Mouse (Mus musculus) liver, embryonic 12.5 days (tissue): Measurements from ENCODE around the gene Taf3. TPM values are rescaled to one million over a fixed set of nuclear protein-coding genes. Genes with fewer than 3 reads are reported as not detected.

Experiments used
- ATAC-seq: fragments of 200-750 bp; cut with Nextera tagmentation; 2 replicates; pipeline ENCODE4 v1.8.0; 2017; ENCODE audit warnings: moderate number of reproducible peaks, mild to moderate bottlenecking, moderate library complexity
- H3K27ac ChIP-seq: fragments of 300-500 bp; sonication (generic); 2 replicates; pipeline ENCODE4 v1.5.1; 2016; ENCODE audit warnings: mild to moderate bottlenecking
- H3K27me3 ChIP-seq: fragments of 300-500 bp; sonication (generic); replicated peaks from 2 replicates; pipeline ENCODE4 v1.6.1; 2016; ENCODE audit warnings: mild to moderate bottlenecking, moderate library complexity
- H3K36me3 ChIP-seq: fragments of 300-500 bp; sonication (generic); 2 replicates; pipeline ENCODE4 v1.6.1; 2016; ENCODE audit warnings: mild to moderate bottlenecking, moderate library complexity
- H3K4me1 ChIP-seq: fragments of 300-500 bp; sonication (generic); 2 replicates; pipeline ENCODE4 v1.6.1; 2016
- H3K4me2 ChIP-seq: fragments of 300-500 bp; sonication (generic); 2 replicates; pipeline ENCODE4 v1.6.1; 2016; ENCODE audit warnings: mild to moderate bottlenecking, moderate library complexity
- H3K4me3 ChIP-seq: fragments of 300-500 bp; sonication (generic); 2 replicates; pipeline ENCODE4 v1.5.1; 2016; ENCODE audit warnings: mild to moderate bottlenecking, moderate library complexity
- H3K9ac ChIP-seq: fragments of 300-500 bp; sonication (generic); 2 replicates; pipeline ENCODE4 v1.6.1; 2016; ENCODE audit warnings: mild to moderate bottlenecking, moderate library complexity
- H3K9me3 ChIP-seq: fragments of 300-500 bp; sonication (generic); replicated peaks from 2 replicates; pipeline ENCODE4 v1.6.1; 2016; ENCODE audit warnings: mild to moderate bottlenecking, moderate library complexity
- WGBS: fragments of 180-500 bp; shearing (Covaris S2); methylation state at CpG from one replicate; pipeline ENCODE4 v1.1.7; 2016; ENCODE audit not compliant: insufficient replicate concordance; 5-methylcytosine and 5-hydroxymethylcytosine counted together
- polyA plus RNA-seq: library from polyadenylated mRNA; unstranded; fragments of >200 nt; fragmentation: Nextera tagmentation; extraction: Ambion mirVana; gene quantifications from 2 replicates; pipeline ENCODE4 v1.2.1, GENCODE M21; 2016

Taf3 gene
- polyA plus RNA-seq, 1 experiment from 2014 or later, result 10.0 TPM

DNA sequence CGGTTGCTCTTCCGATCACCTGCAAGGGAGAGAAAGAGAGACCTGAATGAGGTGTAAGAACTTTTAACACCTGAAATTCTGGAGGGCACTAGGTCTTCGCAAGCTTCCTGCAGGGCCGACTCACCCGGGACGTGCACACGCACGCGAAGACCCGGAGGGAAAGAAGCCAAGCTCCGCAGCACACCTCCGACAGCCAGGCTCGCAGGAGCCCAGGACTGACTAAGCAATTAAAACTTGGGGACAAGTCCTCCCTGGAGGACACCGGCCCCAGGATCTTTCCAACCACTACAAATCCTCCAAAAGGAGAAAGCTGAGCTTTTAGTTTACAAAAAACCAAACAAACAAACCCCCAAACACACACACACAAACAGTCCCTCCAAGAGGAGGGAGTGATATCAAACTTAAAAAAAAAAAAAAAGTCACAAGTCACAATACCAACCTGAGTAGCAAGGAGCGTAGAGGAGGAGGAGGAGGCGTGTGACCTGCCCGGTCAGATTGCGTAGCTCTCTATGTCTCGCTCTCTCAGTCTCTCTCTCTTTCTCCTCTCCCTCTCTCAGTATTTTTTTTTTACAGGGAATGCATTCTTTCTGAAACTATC is 170.3 kb downstream of the Taf3 start:
- Histone ChIP-seq H3K27ac (no peak overlapping the region), H3K9ac (no peak overlapping the region)

GRCm38 (mm10) chr2:9877326-9877690 is 171.1 kb downstream of the Taf3 start:
- peak overlapping the region; percentile 85 for H3K4me2 ChIP-seq
- no peaks in the 10 kb centered on the region for H3K9me3 ChIP-seq
- peak overlapping the region; percentile 57 for H3K4me3 ChIP-seq
- no peak overlapping the region for H3K27ac ChIP-seq
- no peaks in the 10 kb centered on the region for H3K36me3 ChIP-seq
- peaks cover 100% of the 10 kb centered on the region for H3K27me3 ChIP-seq
- no peak for ATAC-seq
- peaks cover 30% of the 10 kb centered on the region; the same call in 1 of the 2 replicates for H3K4me1 ChIP-seq
- 0 out of 2 replicates have a peak overlapping the region, but pooled peaks have one; percentile 46 for H3K9ac ChIP-seq
- under 1% methylated on average over 35 of the region's 35 CpGs for whole genome bisulfite sequencing

More for the DNA sequence above, 170.3 kb downstream of the Taf3 start:
- Histone ChIP-seq H3K27me3 (peaks cover 100% of the 10 kb centered on the region), H3K36me3 (no peaks in the 10 kb centered on the region), H3K4me1 (peaks cover 31% of the 10 kb centered on the region; the same call in 1 of the 2 replicates), H3K9me3 (no peaks in the 10 kb centered on the region), H3K4me2 (peak overlapping the region; percentile 85), H3K4me3 (peak overlapping the region; percentile 57)
- no peak for ATAC-seq
- WGBS, result 3% methylated on average over 19 of the region's 19 CpGs

DNA sequence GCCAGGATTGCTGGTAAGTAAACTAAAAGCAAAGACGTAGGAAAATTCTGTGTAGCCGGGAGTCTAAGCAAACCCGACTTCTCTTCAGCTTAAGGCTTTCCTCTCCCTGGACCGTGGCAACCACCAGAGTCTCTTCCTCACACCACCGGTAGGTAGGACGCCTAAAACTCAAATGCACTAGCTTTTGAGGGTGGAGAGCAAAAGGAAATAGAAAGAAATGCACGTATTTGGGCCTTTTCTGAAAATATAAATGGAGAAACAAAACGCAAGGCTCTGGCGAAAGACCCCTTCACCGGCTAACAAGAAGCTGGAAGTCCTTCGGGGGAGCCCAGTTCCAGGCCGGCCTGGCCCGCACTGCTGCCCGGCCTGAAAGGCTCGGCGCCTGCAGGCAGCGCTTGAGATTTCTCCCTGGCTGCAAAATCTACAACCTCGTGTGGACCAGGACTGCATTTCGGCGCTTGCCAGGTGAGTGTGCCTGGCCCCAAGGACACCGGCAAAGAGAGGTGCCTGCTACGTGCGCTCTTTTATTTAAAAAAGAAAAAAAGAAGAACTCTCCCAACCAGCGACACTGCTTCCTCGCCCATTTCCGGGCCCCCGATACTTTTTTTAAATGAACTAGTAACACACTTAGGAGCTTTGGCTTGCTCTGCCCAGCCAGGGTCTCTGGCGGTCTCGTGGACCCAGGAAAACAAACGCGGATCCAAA is 171.6 kb downstream of the Taf3 start:
- Histone ChIP-seq H3K36me3 (no peaks in the 10 kb centered on the region), H3K27me3 (peaks cover 100% of the 10 kb centered on the region), H3K4me1 (peaks cover 31% of the 10 kb centered on the region; the same call in 1 of the 2 replicates), H3K4me3 (peak overlapping the region; percentile 57), H3K9ac (peak overlapping the region; percentile 46; the same call in 1 of the 2 replicates), H3K9me3 (no peaks in the 10 kb centered on the region), H3K4me2 (peak overlapping the region; percentile 85), H3K27ac (no peak overlapping the region)
- WGBS, result 4% methylated on average over 31 of the region's 31 CpGs
- ATAC-seq, result no peak

DNA sequence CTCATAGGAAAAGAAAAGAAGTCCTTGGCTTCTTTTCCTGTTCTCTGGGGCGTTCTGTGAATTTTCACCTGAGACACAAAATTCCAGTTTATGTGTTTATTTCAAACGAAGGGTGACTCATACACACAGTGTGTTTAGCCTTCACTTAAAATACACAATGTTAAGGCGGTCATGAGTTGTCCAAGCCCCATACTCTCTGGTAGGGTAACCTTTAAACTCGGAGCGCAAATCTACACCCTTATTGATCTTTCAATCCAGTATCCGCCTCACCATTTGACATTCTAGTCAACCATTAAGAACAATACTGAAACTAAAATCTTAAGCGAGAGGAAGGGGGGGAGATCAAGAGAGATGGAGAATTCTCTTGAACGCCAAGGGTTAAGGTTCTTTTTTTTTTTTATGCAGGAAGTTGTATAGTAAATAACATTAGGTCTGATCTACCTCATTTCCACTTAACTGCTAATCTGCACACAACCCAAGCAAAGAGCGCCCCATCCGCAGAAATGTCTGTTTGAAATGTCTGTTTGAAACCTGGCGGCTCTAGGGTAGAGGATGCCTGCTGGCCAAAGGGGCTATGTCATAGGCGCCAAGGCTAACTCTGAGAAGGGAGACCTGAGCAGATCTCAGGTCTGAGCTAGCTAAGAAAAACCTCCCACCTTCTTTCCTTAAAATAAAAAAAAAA is 172.6 kb downstream of the Taf3 start:
- 40% methylated on average over 12 of the region's 12 CpGs for WGBS
- Histone ChIP-seq H3K9me3 (no peaks in the 10 kb centered on the region), H3K4me3 (peak overlapping the region; percentile 11; the same call in 1 of the 2 replicates), H3K4me2 (peak overlapping the region; percentile 85), H3K27me3 (peaks cover 100% of the 10 kb centered on the region), H3K4me1 (peaks cover 31% of the 10 kb centered on the region; the same call in 1 of the 2 replicates), H3K9ac (no peak overlapping the region), H3K36me3 (no peaks in the 10 kb centered on the region), H3K27ac (no peak overlapping the region)
- ATAC-seq, result no peak

DNA sequence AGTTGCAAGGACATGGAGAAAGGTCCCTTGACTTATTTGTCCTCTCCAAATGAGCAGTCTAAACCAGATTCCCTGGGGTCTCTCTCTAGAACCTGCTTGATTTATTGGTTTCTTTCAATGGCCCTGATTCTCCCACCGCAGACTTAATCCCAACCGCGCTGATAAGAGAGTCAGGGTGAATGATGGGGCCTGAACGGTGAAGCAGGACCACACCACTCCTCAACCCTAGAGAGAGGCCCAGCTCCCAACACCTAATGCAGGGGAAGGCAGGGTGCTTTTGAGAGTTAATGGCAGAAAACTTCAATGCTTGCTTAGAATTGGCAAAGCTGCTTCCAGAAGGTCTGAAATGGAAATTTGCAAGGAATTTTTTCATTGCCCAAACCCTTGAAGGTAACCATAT is 173.2 kb downstream of the Taf3 start:
- WGBS, result 14% methylated on average over 4 of the region's 4 CpGs
- Histone ChIP-seq H3K4me1 (peaks cover 32% of the 10 kb centered on the region; the same call in 1 of the 2 replicates), H3K27ac (no peak overlapping the region), H3K9me3 (no peaks in the 10 kb centered on the region), H3K27me3 (peaks cover 97% of the 10 kb centered on the region), H3K36me3 (no peaks in the 10 kb centered on the region), H3K4me2 (peak overlapping the region; percentile 11; the same call in 1 of the 2 replicates), H3K4me3 (no peak overlapping the region), H3K9ac (no peak overlapping the region)
- no peak for ATAC-seq

GRCm38 (mm10) chr2:9874467-9875219 is 173.8 kb downstream of the Taf3 start:
- Histone ChIP-seq H3K9ac (no peak overlapping the region), H3K4me1 (peaks cover 28% of the 10 kb centered on the region; the same call in 1 of the 2 replicates), H3K4me3 (no peak overlapping the region), H3K27ac (no peak overlapping the region), H3K27me3 (peaks cover 97% of the 10 kb centered on the region), H3K36me3 (no peaks in the 10 kb centered on the region), H3K9me3 (no peaks in the 10 kb centered on the region), H3K4me2 (peak overlapping the region; percentile 11)
- WGBS, result 33% methylated on average over 39 of the region's 39 CpGs
- no peak for ATAC-seq

DNA sequence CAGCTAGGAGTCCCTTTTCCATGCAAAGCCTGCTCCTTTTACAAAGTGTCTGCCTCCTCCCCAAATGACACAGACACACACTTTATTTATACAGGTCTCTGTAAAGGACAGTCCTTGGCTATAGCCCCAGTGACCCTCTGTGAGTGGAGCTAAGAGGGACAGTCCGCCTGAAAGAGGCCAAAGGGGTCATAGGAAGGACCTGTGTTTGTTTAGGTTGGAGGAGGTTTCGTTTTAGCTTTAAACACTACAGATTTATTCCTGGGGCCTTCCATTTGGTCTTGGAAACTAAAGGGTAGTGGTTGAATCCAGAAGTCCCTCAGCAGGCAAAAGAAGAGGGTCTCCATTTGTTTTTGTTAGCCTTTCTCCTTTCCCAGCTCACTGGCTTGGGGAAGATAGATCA is 174.6 kb downstream of the Taf3 start:
- no peak overlapping the region for H3K9ac ChIP-seq
- no peak overlapping the region for H3K4me2 ChIP-seq
- no peak for ATAC-seq
- no peak overlapping the region for H3K4me3 ChIP-seq
- WGBS, result 30% methylated on average over 2 of the region's 2 CpGs
- H3K9me3 ChIP-seq, result no peaks in the 10 kb centered on the region
- no peak overlapping the region for H3K27ac ChIP-seq
- peaks cover 27% of the 10 kb centered on the region; the same call in 1 of the 2 replicates for H3K4me1 ChIP-seq
- no peaks in the 10 kb centered on the region for H3K36me3 ChIP-seq
- H3K27me3 ChIP-seq, result peaks cover 96% of the 10 kb centered on the region

- no peak for ATAC-seq
- Histone ChIP-seq H3K27me3 (peaks cover 93% of the 10 kb centered on the region), H3K9me3 (no peaks in the 10 kb centered on the region), H3K4me3 (no peak overlapping the region), H3K9ac (no peak overlapping the region), H3K36me3 (no peaks in the 10 kb centered on the region), H3K4me2 (0 out of 2 replicates have a peak overlapping the region, but pooled peaks have one; percentile 7), H3K27ac (no peak overlapping the region), H3K4me1 (0 out of 2 replicates have a peak, but pooled peaks cover 21% of the 10 kb centered on the region)
- 19% methylated on average over 12 of the region's 12 CpGs for WGBS
Observed at GRCm38 (mm10) chr2:9872682-9873081, 175.7 kb downstream of the Taf3 start.

DNA sequence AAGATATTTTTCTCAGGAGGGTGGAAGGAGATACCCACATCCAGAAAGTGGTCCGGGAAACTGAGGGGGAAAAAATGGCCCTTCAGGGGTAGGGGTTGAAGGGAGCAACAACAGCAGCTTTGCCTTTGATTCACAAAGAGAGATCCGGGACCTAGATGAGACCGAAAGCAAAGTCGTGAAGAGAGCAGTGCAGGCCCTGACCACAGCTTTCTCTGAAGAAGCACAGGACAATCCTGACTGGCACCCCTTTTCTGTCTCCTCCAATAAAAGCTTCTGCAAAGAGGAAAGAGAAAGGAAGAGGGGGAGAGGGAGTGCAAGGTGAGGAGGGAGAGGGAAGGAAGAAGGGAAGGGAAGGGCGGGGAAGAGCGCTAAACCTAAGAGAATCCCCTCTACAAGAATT is 176.6 kb downstream of the Taf3 start:
- Histone ChIP-seq H3K9me3 (no peaks in the 10 kb centered on the region), H3K4me2 (no peak overlapping the region), H3K9ac (no peak overlapping the region), H3K27me3 (peaks cover 86% of the 10 kb centered on the region), H3K36me3 (no peaks in the 10 kb centered on the region), H3K4me3 (no peak overlapping the region), H3K27ac (no peak overlapping the region), H3K4me1 (0 out of 2 replicates have a peak, but pooled peaks cover 17% of the 10 kb centered on the region)
- no peak for ATAC-seq
- WGBS, result 35% methylated on average over 6 of the region's 6 CpGs

DNA sequence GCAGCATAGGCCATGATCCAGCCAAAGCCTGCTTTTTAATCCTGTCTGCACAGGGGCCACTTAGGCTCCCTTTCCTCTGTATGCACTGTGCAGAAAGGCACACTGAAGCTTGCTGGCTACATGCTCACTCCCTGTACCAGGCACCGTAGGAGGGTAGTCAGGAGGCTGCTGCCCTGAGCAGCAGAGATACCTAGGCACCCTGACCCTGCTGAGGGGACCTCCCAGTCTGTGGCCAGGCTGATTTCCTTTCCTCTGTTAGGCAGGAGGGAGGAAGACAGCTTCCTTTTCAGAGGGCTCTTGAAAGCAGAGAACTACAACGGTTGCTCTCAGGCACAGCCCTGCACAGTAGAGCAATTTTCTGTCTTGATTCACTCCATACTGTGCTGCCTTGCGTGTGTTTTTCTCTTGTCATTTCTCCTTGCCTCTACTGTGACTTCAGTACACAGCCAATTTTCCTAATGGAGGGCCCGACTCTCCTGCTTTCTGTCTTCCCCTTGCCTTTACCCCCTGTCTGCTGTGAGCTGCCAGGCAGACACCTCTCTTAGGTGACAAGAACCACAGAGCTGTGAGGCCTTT is 177.2 kb downstream of the Taf3 start:
- WGBS, result 10% methylated on average over 4 of the region's 4 CpGs
- H3K27me3 ChIP-seq, result peaks cover 80% of the 10 kb centered on the region
- H3K4me3 ChIP-seq, result no peak overlapping the region
- ATAC-seq, result peak; percentile 44; the same call in 1 of the 2 replicates
- H3K9me3 ChIP-seq, result no peaks in the 10 kb centered on the region
- H3K4me1 ChIP-seq, result 0 out of 2 replicates have a peak, but pooled peaks cover 17% of the 10 kb centered on the region
- H3K27ac ChIP-seq, result no peak overlapping the region
- no peak overlapping the region for H3K9ac ChIP-seq
- H3K4me2 ChIP-seq, result no peak overlapping the region
- no peaks in the 10 kb centered on the region for H3K36me3 ChIP-seq
